Mouse (Mus musculus) left cerebral cortex, adult 9 months (tissue): ENCODE measurements around the gene Lrp5.
A peak's percentile ranks its signal among the peaks of the same experiment; 100 is the strongest.
"Not testable (repeated sequence)": the region's sequence is repeated elsewhere in the genome, so short reads cannot be mapped to it uniquely, and the experiment has no call there.

Experiments
- DNase-seq, 2 experiments: peaks; one replicate each; pipeline ENCODE4 v3.0.0; 2022; ENCODE audit warnings: low spot score in 2 of 2

The Lrp5 gene

GRCm38 (mm10) chr19:3612534-3613273 lies 73.7 kb downstream of the Lrp5 start:
- DNase-seq: no peak

GRCm38 (mm10) chr19:3611730-3612129 lies 74.6 kb downstream of the Lrp5 start:
- DNase-seq: no peak

- DNase-seq: no peak
Measured at GRCm38 (mm10) chr19:3610886-3611285, 75.5 kb downstream of the Lrp5 start.

- no peak for DNase-seq
Measured at GRCm38 (mm10) chr19:3609826-3610225, 76.5 kb downstream of the Lrp5 start.

- DNase-seq: no peak
Measured at GRCm38 (mm10) chr19:3594316-3594715, 92.0 kb downstream of the Lrp5 start.

GRCm38 (mm10) chr19:3593379-3594055 lies 92.8 kb downstream of the Lrp5 start:
- no peak for DNase-seq

GRCm38 (mm10) chr19:3589968-3590367 lies 96.4 kb downstream of the Lrp5 start:
- DNase-seq: no peak

- DNase-seq: no peak
Measured at GRCm38 (mm10) chr19:3589547-3589946, 96.8 kb downstream of the Lrp5 start.

GRCm38 (mm10) chr19:3587729-3588128 lies 98.6 kb downstream of the Lrp5 start:
- not testable (repeated sequence) for DNase-seq

- peak in 1 of 2 experiments; percentile 66 for DNase-seq
Measured at GRCm38 (mm10) chr19:3586540-3586939, 99.8 kb downstream of the Lrp5 start.

GRCm38 (mm10) chr19:3586026-3586425 lies 100.3 kb downstream of the Lrp5 start:
- DNase-seq: no peak

GRCm38 (mm10) chr19:3581326-3581725 lies 105.0 kb downstream of the Lrp5 start:
- peak in 1 of 2 experiments; percentile 85 for DNase-seq

- no peak for DNase-seq
Measured at GRCm38 (mm10) chr19:3577911-3578290, 108.5 kb downstream of the Lrp5 start.

GRCm38 (mm10) chr19:3577265-3577910 lies 109.0 kb downstream of the Lrp5 start:
- DNase-seq: no peak

GRCm38 (mm10) chr19:3576451-3577264 lies 109.7 kb downstream of the Lrp5 start:
- DNase-seq: no peak

- peak; percentile 98 to 99 for DNase-seq
Measured at GRCm38 (mm10) chr19:3575632-3576384, 110.6 kb downstream of the Lrp5 start, which contains the start of gene Ppp6r3. Gene Ppp6r3, minus strand, starts transcription at chr19:3575749.

- DNase-seq: no peak
Measured at GRCm38 (mm10) chr19:3575276-3575631, 111.1 kb downstream of the Lrp5 start.

GRCm38 (mm10) chr19:3574593-3575094 lies 111.7 kb downstream of the Lrp5 start:
- DNase-seq: no peak

- no peak for DNase-seq
Measured at GRCm38 (mm10) chr19:3564309-3564708, 122.1 kb downstream of the Lrp5 start.

GRCm38 (mm10) chr19:3562752-3563151 lies 123.6 kb downstream of the Lrp5 start:
- DNase-seq: no peak

GRCm38 (mm10) chr19:3562298-3562697 lies 124.1 kb downstream of the Lrp5 start:
- DNase-seq: no peak
